Mouse (Mus musculus) liver, postnatal 0 days (tissue): ENCODE results near the gene Cdca5.

Experiments
- CTCF ChIP-seq: sonication (generic); IDR thresholded peaks from 2 replicates; pipeline ENCODE4 v1.5.1; 2016; ENCODE audit warnings: antibody characterized with exemption, low read depth
- EP300 ChIP-seq: IDR thresholded peaks from 2 replicates; pipeline ENCODE4 v1.6.1; 2016; ENCODE audit warnings: antibody characterized with exemption, low read depth, mild to moderate bottlenecking

DNA sequence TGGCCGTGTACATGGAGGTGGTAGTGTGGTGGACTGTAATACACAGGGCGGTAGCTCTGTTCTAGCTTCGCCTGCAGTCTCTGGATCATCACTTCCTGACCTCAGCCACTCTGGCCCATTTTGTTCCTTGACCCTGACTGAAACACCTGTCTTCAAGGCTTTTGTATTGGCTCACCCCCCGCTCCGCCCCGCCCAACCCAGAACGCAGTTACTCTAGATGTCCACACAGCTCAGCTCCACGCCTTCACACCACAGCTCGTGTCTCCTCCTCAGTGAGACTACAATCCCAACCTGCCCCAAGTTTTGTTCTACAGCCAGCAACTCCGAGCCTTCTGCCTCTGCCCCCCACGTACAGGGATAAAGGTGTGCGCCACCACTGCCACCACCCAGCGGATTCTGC lies 4.1 kb downstream of the Cdca5 start:
- TF ChIP-seq CTCF (no peak), EP300 (no peak)
